Mouse (Mus musculus): ENCODE measurements around the gene Tpte. TPM values are rescaled to one million over a fixed set of nuclear protein-coding genes. Genes with fewer than 3 reads are reported as not detected.

Gene Tpte
- not detected in 2 replicates for total RNA-seq (2017)

DNA sequence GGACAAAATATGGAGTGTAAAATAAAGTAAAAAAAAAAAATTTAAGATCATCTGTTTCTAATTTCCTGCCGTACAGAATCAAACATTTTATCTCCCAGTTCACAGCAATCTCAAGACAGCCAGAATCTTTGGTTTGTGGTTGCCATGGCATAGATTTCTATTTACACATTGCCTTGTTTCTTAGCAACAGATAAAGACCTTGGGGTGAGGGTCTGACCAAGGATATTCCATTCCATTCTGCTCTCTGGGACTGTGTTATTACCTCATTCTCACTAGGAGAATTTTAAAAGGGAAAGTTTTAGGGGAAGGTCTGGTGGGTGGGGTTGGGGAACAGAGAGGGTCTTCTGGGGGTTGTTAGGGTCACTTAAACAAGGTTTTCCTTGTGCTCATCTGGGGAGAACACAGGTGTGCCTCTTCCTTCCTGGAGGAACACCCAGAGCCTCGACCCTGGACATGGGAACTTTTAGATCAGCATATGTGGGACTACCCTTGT, at the start of gene Tpte:
TSS of gene Tpte (plus strand) at position 443 of the 493 bp plus-strand sequence.
- ATAC-seq (replicated peaks; ENCODE audit: low read depth, poor library complexity, severe bottlenecking): no peak

DNA sequence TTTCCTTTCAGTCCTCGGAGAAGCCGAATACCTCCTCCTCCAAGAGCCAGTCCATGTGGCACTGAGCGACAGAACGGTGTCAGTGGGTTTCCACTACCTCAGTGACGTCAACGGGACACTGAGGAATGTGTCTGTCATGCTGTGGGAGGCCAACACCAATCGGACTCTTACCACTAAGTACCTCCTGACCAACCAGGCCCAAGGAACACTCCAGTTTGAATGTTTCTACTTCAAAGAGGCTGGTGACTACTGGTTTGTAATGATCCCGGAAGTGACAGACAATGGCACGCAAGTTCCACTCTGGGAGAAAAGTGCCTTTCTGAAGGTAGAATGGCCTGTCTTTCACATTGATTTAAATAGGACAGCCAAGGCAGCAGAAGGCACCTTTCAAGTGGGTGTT, 40.3 kb upstream of the Tpte start:
- no peak for ATAC-seq (replicated peaks; ENCODE audit: low read depth, poor library complexity, severe bottlenecking)

DNA sequence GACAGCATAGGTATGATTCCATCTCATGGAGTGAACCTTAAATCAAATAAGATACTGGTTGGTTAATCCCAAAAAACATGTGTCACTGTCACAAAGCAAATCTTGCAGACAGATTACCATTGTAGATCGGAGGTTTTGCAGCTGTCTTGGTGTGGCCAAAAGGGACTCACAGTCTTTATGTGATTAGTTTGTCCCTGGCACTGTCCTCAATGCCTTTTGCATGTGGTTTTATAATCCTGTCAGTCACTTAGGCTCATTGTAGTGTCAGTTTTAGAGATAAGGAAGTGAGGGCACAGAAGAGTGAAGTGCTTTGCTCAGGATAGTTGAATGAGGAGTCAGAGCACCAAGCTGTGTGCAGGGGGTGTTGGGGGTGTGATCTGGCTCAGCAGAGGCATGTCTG, 37.6 kb upstream of the Tpte start:
- peak; percentile 79 for ATAC-seq (replicated peaks; ENCODE audit: low read depth, poor library complexity, severe bottlenecking)

DNA sequence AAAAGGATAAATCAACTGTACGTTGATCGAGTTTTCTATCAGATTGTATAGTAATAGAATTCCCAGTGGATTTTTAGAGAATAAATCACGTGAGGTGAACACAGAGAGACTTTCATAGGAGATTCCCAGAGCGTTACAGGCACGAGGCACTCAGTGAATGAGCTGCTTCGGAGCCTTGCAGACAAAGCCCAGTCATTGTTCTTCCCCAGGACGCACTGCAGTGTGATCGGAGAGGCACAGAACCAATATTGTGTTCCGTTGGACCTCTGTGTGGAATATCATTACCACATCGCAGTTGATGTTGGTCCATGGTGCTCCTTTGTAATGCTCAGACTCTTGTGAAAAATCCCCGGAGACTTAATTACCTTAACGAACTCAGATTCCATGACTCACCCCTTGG, 35.3 kb upstream of the Tpte start:
- no peak for ATAC-seq (replicated peaks; ENCODE audit: low read depth, poor library complexity, severe bottlenecking)

DNA sequence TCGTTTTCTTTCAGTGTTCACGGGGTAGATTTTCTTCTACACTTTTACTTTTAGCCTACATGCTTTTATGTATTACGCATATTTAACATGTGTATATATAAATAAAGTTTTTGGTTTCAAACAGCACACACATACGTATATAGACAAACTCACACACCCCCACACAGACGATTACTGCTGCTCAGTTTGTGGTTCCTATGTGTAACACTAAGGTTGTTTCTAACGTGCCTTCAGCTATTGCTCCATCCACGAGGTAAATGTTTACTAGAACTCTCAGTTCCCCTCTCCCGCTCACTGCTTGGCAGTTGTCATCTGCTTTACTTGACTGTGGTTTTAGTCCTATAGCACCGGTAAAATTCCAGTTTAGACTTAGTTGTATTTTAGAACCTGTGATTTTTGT, 34.2 kb upstream of the Tpte start:
- ATAC-seq (replicated peaks; ENCODE audit: low read depth, poor library complexity, severe bottlenecking): no peak

DNA sequence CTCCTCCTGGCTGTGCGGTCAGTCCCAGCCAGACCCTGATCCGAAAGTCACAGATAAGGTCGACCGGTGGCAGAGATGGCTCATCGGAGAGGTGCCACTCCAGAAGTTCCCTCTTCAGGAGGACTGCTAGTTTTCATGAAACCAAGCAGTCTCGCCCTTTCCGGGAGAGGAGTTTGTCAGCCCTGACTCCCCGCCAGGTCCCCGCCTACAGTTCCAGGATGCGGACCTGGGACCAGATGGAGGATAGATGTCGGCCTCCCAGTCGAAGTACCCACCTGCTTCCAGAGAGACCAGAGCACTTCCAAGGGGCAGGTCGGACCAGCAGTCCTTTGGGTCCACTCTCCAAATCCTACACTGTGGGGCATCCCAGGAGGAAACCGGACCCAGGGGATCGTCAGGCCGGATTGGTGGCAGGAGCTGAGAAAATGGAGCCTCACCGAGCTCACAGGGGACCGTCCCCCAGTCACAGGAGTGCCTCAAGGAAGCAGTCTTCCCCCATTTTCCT, 24.2 kb upstream of the Tpte start:
- ATAC-seq (replicated peaks; ENCODE audit: low read depth, poor library complexity, severe bottlenecking): no peak

DNA sequence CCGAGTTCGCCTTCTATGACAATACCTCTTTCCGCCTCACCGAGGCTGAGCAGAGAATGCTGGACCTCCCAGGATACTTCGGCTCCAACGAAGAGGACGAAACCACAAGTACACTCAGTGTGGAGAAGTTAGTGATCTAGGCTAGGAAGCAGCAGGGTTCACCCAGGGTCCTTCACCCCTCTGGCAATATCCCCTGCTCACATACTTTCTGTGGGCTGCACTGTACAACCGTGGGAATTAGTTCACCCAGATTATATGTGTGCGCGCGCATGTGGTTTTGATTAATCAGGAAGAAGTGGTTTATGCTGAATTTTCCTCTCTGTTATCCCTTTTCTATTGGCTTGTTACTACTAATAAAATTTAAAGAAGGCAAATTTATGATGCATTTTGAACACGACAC, 23.7 kb upstream of the Tpte start:
- ATAC-seq (replicated peaks; ENCODE audit: low read depth, poor library complexity, severe bottlenecking): no peak

DNA sequence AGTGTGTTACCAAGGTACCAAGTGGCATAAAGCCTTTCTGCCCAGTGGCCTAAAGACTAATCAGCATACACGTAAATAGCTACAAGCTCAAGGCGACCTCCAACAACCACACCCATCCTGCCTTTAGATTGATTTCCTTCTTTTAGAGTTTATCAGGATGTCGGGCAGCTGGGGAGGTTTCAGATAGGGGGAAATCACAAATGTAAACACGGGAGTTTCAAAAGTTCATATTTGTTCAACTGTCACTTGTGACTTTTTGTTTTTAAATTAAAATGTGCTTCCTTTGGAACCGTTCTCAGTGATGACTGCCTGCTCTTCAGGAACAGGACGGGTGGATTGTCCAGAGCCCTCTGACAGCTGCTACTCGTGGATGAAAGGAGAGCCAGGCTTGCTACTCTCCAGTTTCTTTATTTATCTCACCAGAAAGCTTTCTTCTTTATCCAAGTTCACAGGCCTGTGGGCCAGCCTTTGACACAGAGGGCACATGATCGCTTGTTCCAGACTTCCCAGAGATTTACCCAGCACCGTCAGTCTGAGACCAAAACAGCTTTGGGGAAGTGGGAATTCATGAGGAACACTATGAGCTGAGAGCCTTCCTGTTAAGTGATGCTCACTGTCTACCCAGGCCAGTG, 23.0 kb upstream of the Tpte start:
- 0 out of 2 replicates have a peak, but pooled peaks have one; percentile 27 for ATAC-seq (replicated peaks; ENCODE audit: low read depth, poor library complexity, severe bottlenecking)

DNA sequence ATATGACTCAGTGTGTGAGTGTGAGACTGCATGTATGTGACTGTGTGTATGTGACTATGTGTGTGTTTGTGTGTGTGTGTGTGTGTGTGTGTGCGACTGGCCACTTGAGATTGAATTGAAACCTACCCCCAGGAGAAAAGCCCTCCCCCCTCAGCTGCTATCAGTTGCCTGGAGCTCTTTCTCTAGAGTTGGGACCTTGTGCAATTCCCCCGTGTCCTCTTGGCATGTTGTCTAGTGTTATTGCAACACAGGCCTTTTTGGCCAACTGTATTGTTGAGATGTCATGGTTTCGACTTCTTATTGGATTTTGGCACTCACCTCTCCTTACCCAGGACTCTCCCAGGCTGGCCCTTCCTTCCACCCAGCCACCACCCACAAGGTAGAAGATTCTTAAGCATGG, 21.0 kb upstream of the Tpte start:
- peak; percentile 52 for ATAC-seq (replicated peaks; ENCODE audit: low read depth, poor library complexity, severe bottlenecking)

DNA sequence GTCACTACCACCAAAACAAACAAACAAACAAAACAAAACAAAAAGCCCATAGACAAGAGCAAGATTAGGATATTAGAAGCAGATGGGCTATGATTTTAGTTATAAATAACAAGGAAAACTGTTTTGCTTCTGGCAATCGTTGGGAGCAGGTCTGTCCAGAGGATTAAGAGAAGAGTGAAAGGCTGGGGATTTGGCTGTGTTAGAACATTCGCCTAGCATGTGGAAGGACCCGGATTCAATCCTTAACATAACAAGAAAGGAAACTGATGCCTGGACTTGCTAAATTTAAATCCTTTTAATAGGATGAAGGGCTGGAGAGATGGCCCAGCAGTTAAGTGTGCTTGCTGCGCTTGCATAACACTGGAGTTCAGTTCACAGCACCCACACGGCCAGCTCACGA, 18.9 kb upstream of the Tpte start:
- ATAC-seq (replicated peaks; ENCODE audit: low read depth, poor library complexity, severe bottlenecking): no peak

DNA sequence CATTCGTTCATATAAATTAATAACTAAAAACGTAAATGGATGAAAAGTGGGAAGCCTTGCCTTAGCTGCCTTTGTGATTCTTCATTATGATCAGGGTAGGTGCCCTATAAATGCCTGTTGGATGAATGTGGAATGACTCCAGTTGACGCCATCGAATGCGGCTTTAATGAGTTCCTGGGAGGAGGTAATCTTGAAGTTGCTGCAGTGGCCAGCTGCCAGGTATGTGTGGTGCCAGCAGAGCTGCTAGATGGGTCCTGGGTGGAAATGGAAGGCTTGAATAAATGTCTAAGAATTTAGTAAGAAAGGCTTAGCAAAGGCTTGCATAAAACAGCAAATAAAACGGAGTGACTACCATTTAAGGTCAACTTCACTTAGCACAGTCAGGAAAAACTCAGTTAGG, 18.5 kb upstream of the Tpte start:
- no peak for ATAC-seq (replicated peaks; ENCODE audit: low read depth, poor library complexity, severe bottlenecking)

DNA sequence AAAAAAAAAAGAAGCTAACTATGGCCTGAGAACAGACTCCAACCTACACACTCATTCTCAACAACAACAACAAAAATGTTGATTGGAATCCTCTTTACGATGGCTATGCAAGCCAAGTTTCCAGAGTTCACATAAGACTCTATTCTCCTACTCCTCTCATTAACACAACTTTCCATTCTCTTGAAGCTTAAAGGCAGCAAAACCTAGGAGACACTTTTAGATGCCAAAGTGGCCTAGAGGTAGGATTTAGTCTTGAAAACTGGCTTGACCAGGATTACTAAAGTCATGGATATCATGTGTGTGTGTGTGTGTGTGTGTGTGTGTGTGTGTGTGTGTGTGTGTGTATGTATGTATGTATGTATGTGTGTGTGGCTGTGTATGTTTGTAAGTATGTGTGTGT, 18.0 kb upstream of the Tpte start:
- ATAC-seq (replicated peaks; ENCODE audit: low read depth, poor library complexity, severe bottlenecking): no peak

DNA sequence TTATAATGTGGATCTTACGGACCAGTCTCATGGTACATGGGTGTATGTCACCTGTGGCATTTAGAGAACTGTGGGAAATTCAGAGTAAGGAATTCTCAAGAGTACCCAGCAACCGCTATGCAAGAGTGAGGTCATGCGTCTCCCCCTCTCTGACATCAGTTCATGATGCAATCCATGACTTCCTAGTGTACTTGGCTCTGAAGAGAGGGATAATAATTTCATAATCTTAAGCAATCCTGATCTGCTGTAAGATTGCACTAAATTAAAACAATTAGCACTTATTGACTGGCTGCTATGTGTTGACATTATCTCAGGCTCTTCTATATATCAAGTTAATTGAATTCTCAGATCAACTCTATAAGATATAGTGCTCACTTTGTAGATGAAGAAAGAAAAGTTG, 16.4 kb upstream of the Tpte start:
- no peak for ATAC-seq (replicated peaks; ENCODE audit: low read depth, poor library complexity, severe bottlenecking)

DNA sequence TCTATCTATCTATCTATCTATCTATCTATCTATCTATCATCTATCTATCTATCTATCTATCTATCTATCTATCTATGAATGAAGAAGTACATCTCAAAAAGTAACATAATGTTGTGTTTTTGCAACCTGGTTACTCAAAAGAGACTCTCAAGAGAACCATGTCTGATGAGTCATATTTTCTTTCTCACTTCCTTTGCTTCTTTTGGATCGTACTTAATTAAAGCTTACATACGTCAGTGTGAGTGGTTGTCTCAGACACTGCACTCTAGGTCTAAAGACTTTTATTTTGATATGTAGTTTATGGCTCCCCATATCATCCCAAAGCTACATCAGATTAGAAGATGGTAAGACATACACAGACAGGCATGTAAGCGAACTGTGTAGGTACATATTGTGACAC, 10.1 kb upstream of the Tpte start:
- no peak for ATAC-seq (replicated peaks; ENCODE audit: low read depth, poor library complexity, severe bottlenecking)

DNA sequence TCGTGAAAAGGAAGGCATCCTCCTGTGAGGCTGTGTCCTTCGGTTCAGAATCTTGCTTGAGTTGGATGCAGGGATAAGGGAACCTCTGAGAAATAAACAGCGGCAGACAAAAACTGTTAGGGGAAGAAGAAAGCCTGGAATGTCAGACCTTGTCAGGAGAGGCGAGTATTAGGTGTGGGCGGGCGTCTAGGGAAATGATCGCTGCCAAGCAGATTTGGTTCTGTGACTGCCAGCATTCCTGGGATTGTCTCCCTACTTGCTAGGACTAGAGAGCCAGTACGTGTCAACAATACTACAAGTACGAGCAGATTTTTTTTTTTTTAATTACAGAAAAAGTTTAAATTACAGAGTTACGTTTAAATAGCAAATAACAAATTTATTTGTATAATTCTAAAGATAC, 8.6 kb upstream of the Tpte start:
- ATAC-seq (replicated peaks; ENCODE audit: low read depth, poor library complexity, severe bottlenecking): no peak

DNA sequence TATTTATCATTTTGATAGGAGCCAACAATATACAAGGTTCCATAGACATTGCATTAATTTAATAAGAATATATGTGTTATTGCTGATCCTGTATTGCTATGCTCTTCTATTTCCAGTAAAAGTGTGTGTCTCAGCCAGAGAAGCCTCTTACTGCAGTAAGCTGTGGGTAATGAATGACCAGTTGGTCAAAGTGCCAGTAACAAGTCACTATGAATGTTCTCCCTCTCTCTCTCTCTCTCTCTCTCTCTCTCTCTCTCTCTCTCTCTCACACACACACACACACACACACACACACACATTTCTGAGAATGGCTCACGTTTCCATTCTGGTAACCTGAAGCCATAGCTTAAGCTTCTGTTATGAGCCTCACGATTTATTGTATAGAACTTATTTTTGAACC, 19.1 kb downstream of the Tpte start:
- no peak for ATAC-seq (replicated peaks; ENCODE audit: low read depth, poor library complexity, severe bottlenecking)

DNA sequence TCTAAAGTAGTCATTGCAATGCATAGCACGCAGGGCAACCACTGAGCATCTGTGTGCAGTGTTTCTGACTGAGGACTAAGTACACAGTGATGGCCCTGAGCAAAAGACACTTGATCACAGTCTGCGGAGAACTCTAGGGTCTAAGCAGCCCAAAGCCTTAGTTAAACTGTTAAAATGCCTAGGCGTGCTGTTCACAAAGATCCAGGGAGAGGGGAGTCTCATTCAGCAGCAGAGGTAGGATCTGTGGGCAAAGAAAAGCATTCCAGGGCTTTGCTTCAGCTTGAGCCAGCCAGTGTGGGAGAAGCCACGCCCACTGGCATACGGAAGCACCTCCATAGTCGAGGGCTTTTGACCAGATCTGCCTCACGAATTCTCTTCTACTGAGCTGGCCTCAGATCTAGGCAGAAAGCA, 19.7 kb downstream of the Tpte start:
- ATAC-seq (replicated peaks; ENCODE audit: low read depth, poor library complexity, severe bottlenecking): peak; percentile 65

DNA sequence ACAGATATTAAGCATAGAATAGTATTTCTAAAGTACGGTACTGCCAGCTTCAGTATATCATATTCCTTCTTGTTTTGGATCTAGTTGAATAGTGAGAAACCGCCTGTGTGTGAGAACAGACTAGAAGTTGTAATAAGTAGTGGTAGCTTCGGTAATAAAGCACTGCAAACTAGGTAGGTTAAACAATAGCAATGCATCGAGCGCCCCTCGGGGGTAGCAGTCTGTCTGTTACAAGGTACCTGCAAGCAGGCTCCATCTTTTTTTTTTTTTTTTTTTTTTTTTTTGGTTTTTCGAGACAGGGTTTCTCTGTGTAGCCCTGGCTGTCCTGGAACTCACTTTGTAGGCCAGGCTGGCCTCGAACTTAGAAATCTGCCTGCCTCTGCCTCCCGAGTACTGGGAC, 20.8 kb downstream of the Tpte start:
- ATAC-seq (replicated peaks; ENCODE audit: low read depth, poor library complexity, severe bottlenecking): peak; percentile 62; the same call in 1 of the 2 replicates

DNA sequence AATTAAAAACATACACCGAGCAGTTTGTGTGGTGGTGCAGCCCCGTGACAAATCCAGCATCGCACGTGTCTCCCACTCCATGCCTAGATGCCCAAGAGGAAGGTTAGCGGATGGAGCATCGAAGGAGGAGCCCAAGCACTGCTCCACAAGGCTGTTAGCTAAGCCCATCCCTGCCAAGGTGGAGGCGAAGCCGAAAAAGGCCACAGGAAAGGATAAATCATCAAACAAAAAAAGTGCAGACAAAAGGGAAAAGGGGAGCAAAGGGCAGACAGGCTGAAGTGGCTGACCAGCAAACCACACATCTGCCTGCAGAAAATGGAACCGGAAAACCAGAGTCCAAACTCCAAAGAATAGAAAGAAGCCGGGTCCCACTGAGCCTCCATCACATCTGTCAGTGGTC, 23.8 kb downstream of the Tpte start:
- no peak for ATAC-seq (replicated peaks; ENCODE audit: low read depth, poor library complexity, severe bottlenecking)

DNA sequence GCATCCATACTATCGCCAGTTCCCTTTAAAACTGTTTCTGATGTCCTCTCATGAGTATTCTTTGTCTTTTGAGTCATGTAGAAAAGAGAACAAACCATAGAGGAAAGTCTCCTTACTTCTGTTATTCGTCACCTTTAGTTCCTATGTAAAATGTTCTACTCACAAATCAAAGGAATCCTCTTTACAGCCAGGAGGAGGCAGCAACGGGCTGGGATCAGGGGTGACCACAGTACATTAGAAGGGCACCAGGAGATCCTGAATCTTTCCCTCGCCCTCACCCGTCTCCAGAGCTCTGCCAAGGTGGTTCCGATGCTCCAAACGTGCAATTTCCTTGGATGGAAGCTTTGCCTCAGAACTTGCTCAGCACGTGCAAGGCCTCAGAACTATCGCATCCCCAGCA, 28.2 kb downstream of the Tpte start:
- ATAC-seq (replicated peaks; ENCODE audit: low read depth, poor library complexity, severe bottlenecking): 0 out of 2 replicates have a peak, but pooled peaks have one; percentile 36

DNA sequence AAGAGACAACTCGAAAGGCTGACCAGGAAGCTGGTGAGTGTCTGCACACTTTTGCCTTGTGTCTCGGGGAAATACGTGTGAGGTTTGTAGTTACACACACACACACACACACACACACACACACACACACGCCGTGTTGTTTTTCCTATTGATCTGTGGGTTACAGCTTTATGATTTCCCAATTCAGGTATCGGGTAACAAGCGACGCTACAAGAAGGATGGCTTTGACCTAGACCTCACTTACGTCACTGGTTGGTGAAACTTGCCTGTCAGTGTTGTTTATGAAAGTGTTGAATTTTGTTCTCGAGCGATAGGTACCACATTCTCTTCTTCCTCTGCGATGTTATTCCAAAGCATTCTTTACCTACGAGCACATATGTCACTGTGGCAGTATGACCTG, 52.2 kb downstream of the Tpte start:
- ATAC-seq (replicated peaks; ENCODE audit: low read depth, poor library complexity, severe bottlenecking): no peak

DNA sequence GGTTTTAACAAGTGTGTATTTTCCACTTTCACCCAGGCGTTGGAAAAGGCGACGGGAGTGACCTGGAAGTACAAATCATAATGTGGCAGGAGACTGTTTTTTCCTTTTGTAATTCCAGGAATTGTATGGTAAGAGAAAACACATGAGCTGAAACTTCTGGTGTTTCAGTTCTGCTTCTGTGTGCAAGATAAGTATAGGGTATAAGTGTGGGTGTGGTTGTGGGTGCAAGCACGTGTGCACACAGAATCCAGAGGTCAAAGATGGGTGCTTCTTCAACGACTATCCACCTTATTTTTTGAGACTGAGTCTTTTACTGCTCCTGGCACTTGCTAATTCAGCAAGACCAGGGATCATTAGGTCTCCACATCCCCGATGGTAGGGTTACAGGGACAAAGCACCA, 76.1 kb downstream of the Tpte start:
- ATAC-seq (replicated peaks; ENCODE audit: low read depth, poor library complexity, severe bottlenecking): no peak

All from common myeloid progenitor, adult 5-6 weeks (primary cell).